Mouse (Mus musculus) CH12.LX (cell line): Measurements from ENCODE around the gene Schip1. TPM values are rescaled to one million over a fixed set of nuclear protein-coding genes. Genes with fewer than 3 reads are reported as not detected.

Source experiments
- DNase-seq: peaks from one replicate; pipeline ENCODE4 v3.0.0-alpha.2; 2013; ENCODE audit errors: extremely low read depth
- H3K27ac ChIP-seq: 2 replicates; pipeline ENCODE4 v1.5.1; 2012; ENCODE audit warnings: low read depth, mild to moderate bottlenecking, control low read depth, moderate library complexity; ENCODE audit not compliant: insufficient read depth
- H3K27me3 ChIP-seq: replicated peaks from 2 replicates; pipeline ENCODE3; 2012; ENCODE audit warnings: inconsistent platforms
- H3K36me3 ChIP-seq, 2 experiments: replicated peaks in 1 of 2; 2 replicates each; pipeline versions ENCODE3 to v1.6.1; 2012; ENCODE audit warnings: inconsistent platforms in 1 of 2, low read length in 1 of 2, mild to moderate bottlenecking in 1 of 2, mixed read lengths in 1 of 2, moderate library complexity in 1 of 2; ENCODE audit not compliant: control insufficient read depth in 1 of 2, insufficient read depth in 1 of 2
- H3K4me1 ChIP-seq, 2 experiments: 2 replicates each; pipeline ENCODE4 v1.6.1; 2012; ENCODE audit warnings: inconsistent platforms in 1 of 2, moderate library complexity in 1 of 2; ENCODE audit not compliant: insufficient read depth in 2 of 2, control insufficient read depth in 1 of 2
- H3K4me2 ChIP-seq: 2 replicates; pipeline ENCODE4 v1.6.1; 2012; ENCODE audit warnings: low read depth, mild to moderate bottlenecking, control low read depth; ENCODE audit not compliant: poor library complexity, insufficient read depth, severe bottlenecking
- H3K4me3 ChIP-seq, 3 experiments: fragments of 150-350 bp in 1 of 3; sonication (generic) in 1 of 3; replicated peaks in 1 of 3; 2 replicates each; pipeline versions ENCODE3 to v1.5.1; 2011 to 2012; ENCODE audit warnings: low read depth in 2 of 3, low read length in 2 of 3, mild to moderate bottlenecking in 2 of 3, moderate library complexity in 2 of 3, control low read depth in 1 of 3, improper control_type of control experiment in 1 of 3, inconsistent platforms in 1 of 3, mixed read lengths in 1 of 3; ENCODE audit not compliant: poor library complexity in 1 of 3
- H3K79me2 ChIP-seq: replicated peaks from 2 replicates; pipeline ENCODE4 v1.6.1; 2012; ENCODE audit warnings: mild to moderate bottlenecking, moderate library complexity; ENCODE audit not compliant: control insufficient read depth, poor library complexity, insufficient read depth, severe bottlenecking; ENCODE audit errors: extremely low read depth
- H3K9ac ChIP-seq: 2 replicates; pipeline ENCODE4 v1.6.1; 2012; ENCODE audit warnings: low read depth, mild to moderate bottlenecking, control low read depth, moderate library complexity; ENCODE audit not compliant: insufficient read depth
- H3K9me3 ChIP-seq: replicated peaks from 2 replicates; pipeline ENCODE3; 2012; ENCODE audit warnings: low read length, inconsistent platforms, mixed read lengths
- CHD2 ChIP-seq: IDR thresholded peaks from 2 replicates; pipeline ENCODE4 v1.6.1; 2011; ENCODE audit warnings: low read length, improper control_type of control experiment
- CTCF ChIP-seq, 2 experiments: IDR thresholded peaks in 1 of 2; conservative IDR thresholded peaks in 1 of 2; 2 replicates each; pipeline ENCODE4 v1.5.1; 2011 to 2012; ENCODE audit warnings: low read depth in 2 of 2, low read length in 2 of 2, improper control_type of control experiment in 1 of 2, inconsistent platforms in 1 of 2, mild to moderate bottlenecking in 1 of 2, moderate library complexity in 1 of 2
- E2F4 ChIP-seq: IDR thresholded peaks from 2 replicates; pipeline ENCODE4 v1.6.1; 2011; ENCODE audit warnings: low read depth, low read length, improper control_type of control experiment; ENCODE audit not compliant: insufficient replicate concordance
- ELF1 ChIP-seq: IDR thresholded peaks from 2 replicates; pipeline ENCODE4 v1.6.1; 2014; ENCODE audit warnings: low read depth, mild to moderate bottlenecking, inconsistent platforms, low read length, improper control_type of control experiment
- ETS1 ChIP-seq: conservative IDR thresholded peaks from 2 replicates; pipeline ENCODE4 v1.6.1; 2012; ENCODE audit warnings: low read depth, mild to moderate bottlenecking, inconsistent platforms, low read length, improper control_type of control experiment, moderate library complexity
- HCFC1 ChIP-seq: IDR thresholded peaks from 2 replicates; pipeline ENCODE4 v1.6.1; 2012; ENCODE audit warnings: low read depth, mild to moderate bottlenecking, inconsistent platforms, low read length, improper control_type of control experiment
- IRF4 ChIP-seq: IDR thresholded peaks from 2 replicates; pipeline ENCODE4 v1.6.1; 2014; ENCODE audit warnings: low read depth, mild to moderate bottlenecking, inconsistent platforms, low read length, improper control_type of control experiment
- JUND ChIP-seq: conservative IDR thresholded peaks from 2 replicates; pipeline ENCODE4 v1.6.1; 2011; ENCODE audit warnings: low read depth, low read length, improper control_type of control experiment
- MAZ ChIP-seq: IDR thresholded peaks from 2 replicates; pipeline ENCODE4 v1.6.1; 2012; ENCODE audit warnings: low read depth, mild to moderate bottlenecking, inconsistent platforms, low read length, improper control_type of control experiment, moderate library complexity
- MEF2A ChIP-seq: IDR thresholded peaks from 2 replicates; pipeline ENCODE4 v1.6.1; 2014; ENCODE audit warnings: low read depth, mild to moderate bottlenecking, inconsistent platforms, low read length, improper control_type of control experiment, borderline replicate concordance
- MXI1 ChIP-seq: IDR thresholded peaks from 2 replicates; pipeline ENCODE4 v1.6.1; 2011; ENCODE audit warnings: mild to moderate bottlenecking, low read depth, low read length, improper control_type of control experiment
- NELFE ChIP-seq: IDR thresholded peaks from 2 replicates; pipeline ENCODE4 v1.6.1; 2011; ENCODE audit warnings: low read depth, low read length, improper control_type of control experiment
- NRF1 ChIP-seq: IDR thresholded peaks from 2 replicates; pipeline ENCODE4 v1.6.1; 2014; ENCODE audit warnings: low read depth, mild to moderate bottlenecking, inconsistent platforms, low read length, improper control_type of control experiment, moderate library complexity
- POLR2A ChIP-seq: IDR thresholded peaks from 2 replicates; pipeline ENCODE4 v1.6.1; 2011; ENCODE audit warnings: low read depth, mild to moderate bottlenecking, improper control_type of control experiment, low read length
- POLR2AphosphoS2 ChIP-seq: IDR thresholded peaks from 2 replicates; pipeline ENCODE4 v1.6.1; 2011; ENCODE audit warnings: low read depth, low read length, improper control_type of control experiment
- RCOR1 ChIP-seq: conservative IDR thresholded peaks from 2 replicates; pipeline ENCODE4 v1.6.1; 2012; ENCODE audit warnings: low read depth, mild to moderate bottlenecking, inconsistent platforms, low read length, improper control_type of control experiment
- SIN3A ChIP-seq: IDR thresholded peaks from 2 replicates; pipeline ENCODE4 v1.6.1; 2012; ENCODE audit warnings: low read length, improper control_type of control experiment, inconsistent platforms
- SMC3 ChIP-seq: IDR thresholded peaks from 2 replicates; pipeline ENCODE4 v1.6.1; 2011; ENCODE audit warnings: low read depth, low read length, improper control_type of control experiment
- TBP ChIP-seq: conservative IDR thresholded peaks from 2 replicates; pipeline ENCODE4 v1.6.1; 2011; ENCODE audit warnings: low read depth, low read length, improper control_type of control experiment
- TCF12 ChIP-seq: IDR thresholded peaks from 2 replicates; pipeline ENCODE4 v1.6.1; 2014; ENCODE audit warnings: low read depth, mild to moderate bottlenecking, inconsistent platforms, low read length, improper control_type of control experiment
- USF1 ChIP-seq: IDR thresholded peaks from 2 replicates; pipeline ENCODE4 v1.6.1; 2014; ENCODE audit warnings: low read depth, mild to moderate bottlenecking, inconsistent platforms, low read length, improper control_type of control experiment
- USF2 ChIP-seq: conservative IDR thresholded peaks from 2 replicates; pipeline ENCODE4 v1.6.1; 2011; ENCODE audit warnings: low read depth, low read length, improper control_type of control experiment
- ZMIZ1 ChIP-seq: IDR thresholded peaks from 2 replicates; pipeline ENCODE4 v1.6.1; 2012; ENCODE audit warnings: low read depth, mild to moderate bottlenecking, inconsistent platforms, low read length, improper control_type of control experiment
- ZNF384 ChIP-seq: IDR thresholded peaks from 2 replicates; pipeline ENCODE4 v1.6.1; 2012; ENCODE audit warnings: low read depth, low read length, improper control_type of control experiment, inconsistent platforms
- dilution Hi-C: fragments of 300-500 bp; cut with MboI; formaldehyde crosslinking; loops from 2 replicates; pipeline ENCODE4 v1.14.3; 2020; ENCODE audit warnings: low sequenced_read_pairs; ENCODE audit not compliant: extremely low pct_unique_long_range_greater_than_20kb, extremely low pct_ligation_motif_present
- in situ Hi-C: fragments of 300-500 bp; cut with MboI; formaldehyde crosslinking; loops from 3 replicates; pipeline ENCODE4 v1.14.3; 2019; ENCODE audit warnings: low sequenced_read_pairs, low pct_ligation_motif_present, low pct_unique_long_range_greater_than_20kb, mixed read lengths
- polyA plus RNA-seq: library from polyadenylated mRNA; unstranded; fragments of >175 nt; gene quantifications from 2 replicates; pipeline ENCODE4 v1.2.1, GENCODE M21; 2012; ENCODE audit warnings: low read depth; ENCODE audit not compliant: insufficient read length
- total RNA-seq, 2 experiments: library from RNA; depleted of rRNA; stranded (reverse); fragments of 300-350 nt in 1 of 2; fragments of >200 nt in 1 of 2; gene quantifications; 2 replicates each; pipeline ENCODE4 v1.2.3; 2012 to 2014

The Schip1 gene
- total and polyA plus RNA-seq, 3 experiments = 0.25 to 0.36 TPM; not detected in 1

GRCm38 (mm10) chr3:68504838-68505237 is 440.2 kb downstream of the Schip1 start:
- Histone ChIP-seq H3K4me2 (no peak overlapping the region), H3K9ac (no peak overlapping the region), H3K4me3 (no peak overlapping the region), H3K27me3 (no peaks in the 10 kb centered on the region), H3K27ac (no peak overlapping the region), H3K9me3 (no peaks in the 10 kb centered on the region), H3K36me3 (no peaks in the 10 kb centered on the region), H3K4me1 (no peaks in the 10 kb centered on the region), H3K79me2 (no peaks in the 10 kb centered on the region)
- no peak for DNase-seq
- dilution Hi-C loops (no loop called here), in situ Hi-C loops (no loop called here)
- TF ChIP-seq ETS1 (no peak), ELF1 (no peak), USF2 (no peak), TBP (no peak), POLR2A (no peak), JUND (no peak), SIN3A (no peak), USF1 (no peak), ZMIZ1 (no peak), MEF2A (no peak), HCFC1 (no peak), MAZ (no peak), CHD2 (no peak), ZNF384 (no peak), RCOR1 (no peak), MXI1 (no peak), NELFE (no peak), IRF4 (no peak), NRF1 (no peak)

- Histone ChIP-seq H3K79me2 (no peaks in the 10 kb centered on the region), H3K27ac (no peak overlapping the region), H3K4me3 (no peak overlapping the region), H3K9me3 (no peaks in the 10 kb centered on the region), H3K4me1 (no peaks in the 10 kb centered on the region), H3K27me3 (no peaks in the 10 kb centered on the region), H3K9ac (no peak overlapping the region), H3K4me2 (no peak overlapping the region), H3K36me3 (no peaks in the 10 kb centered on the region)
- in situ Hi-C loops = no loop called here
- dilution Hi-C loops = no loop called here
- no peak for TF ChIP-seq NRF1
- TF ChIP-seq SMC3 = no peak
- no peak for TF ChIP-seq USF1
- no peak for TF ChIP-seq TCF12
- TF ChIP-seq NELFE = no peak
- no peak for TF ChIP-seq CTCF (conservative IDR thresholded peaks at IDR 0.05 in 1 of 2, IDR thresholded peaks at IDR 0.05 in 1 of 2; ENCODE audit: low read depth in 2 of 2, low read length in 2 of 2)
- TF ChIP-seq RCOR1 = no peak
- TF ChIP-seq POLR2AphosphoS2 = no peak
- no peak for TF ChIP-seq SIN3A
- no peak for TF ChIP-seq E2F4
- DNase-seq = no peak
Measured at GRCm38 (mm10) chr3:68506769-68507318, 442.2 kb downstream of the Schip1 start.
